Mouse (Mus musculus): ENCODE data around the gene Gpr132.

- no peak for TF ChIP-seq FLI1 (IDR thresholded peaks at IDR 0.05; ENCODE audit: low read length)
- no peak for TF ChIP-seq GATA1 (IDR thresholded peaks at IDR 0.05; ENCODE audit: borderline replicate concordance, low read length)
Observed at GRCm38 (mm10) chr12:112849235-112850022, 18.6 kb downstream of the Gpr132 start.
